Mouse (Mus musculus) heart, adult 2 months (tissue): ENCODE results near the gene Paqr4.

Source experiments
- CTCF ChIP-seq: fragments of 200-600 bp; IDR thresholded peaks from 2 replicates; pipeline ENCODE4 v1.8.1; 2022; ENCODE audit warnings: antibody characterized with exemption, mild to moderate bottlenecking, moderate library complexity
- EP300 ChIP-seq: fragments of 200-500 bp; IDR thresholded peaks from 2 replicates; pipeline ENCODE4 v1.6.1; 2011; ENCODE audit warnings: low read depth, low read length, control low read depth; ENCODE audit not compliant: insufficient read depth
- POLR2A ChIP-seq: fragments of 200-500 bp; IDR thresholded peaks from 2 replicates; pipeline ENCODE4 v1.6.1; 2011; ENCODE audit warnings: mild to moderate bottlenecking, low read depth, low read length, control low read depth; ENCODE audit not compliant: insufficient read depth

GRCm38 (mm10) chr17:23740598-23741021 is at the start of gene Paqr4:
- TF ChIP-seq CTCF (no peak), POLR2A (no peak), EP300 (no peak)
